Mouse (Mus musculus) liver, postnatal 0 days (tissue): Measurements from ENCODE around the gene Ddx54.

Experiments
- CTCF ChIP-seq: sonication (generic); IDR thresholded peaks from 2 replicates; pipeline ENCODE4 v1.5.1; 2016; ENCODE audit warnings: antibody characterized with exemption, low read depth
- EP300 ChIP-seq: IDR thresholded peaks from 2 replicates; pipeline ENCODE4 v1.6.1; 2016; ENCODE audit warnings: antibody characterized with exemption, low read depth, mild to moderate bottlenecking

DNA sequence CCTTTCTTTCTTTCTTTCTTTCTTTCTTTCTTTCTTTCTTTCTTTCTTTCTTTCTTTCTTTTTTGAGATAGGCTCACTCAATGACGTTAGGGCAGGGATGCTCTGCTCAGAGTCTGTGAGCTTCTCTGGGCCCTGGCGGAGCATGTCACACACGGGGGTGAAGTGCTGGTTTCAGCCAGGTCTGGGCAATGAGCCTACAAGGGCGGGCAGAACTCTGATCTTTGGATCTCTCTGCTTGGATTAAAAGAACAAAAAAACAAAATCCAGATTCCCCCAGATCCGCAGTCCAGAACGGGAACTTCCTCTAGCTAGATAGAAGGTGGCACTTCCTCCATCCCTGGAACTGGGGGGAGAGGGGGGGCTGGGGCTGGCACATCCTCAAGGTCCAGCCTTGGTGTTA lies 33.3 kb downstream of the Ddx54 start:
- no peak for TF ChIP-seq CTCF
- no peak for TF ChIP-seq EP300
